Mouse (Mus musculus): ENCODE results near the gene Rbp2.
A peak's percentile ranks its signal among the peaks of the same experiment; 100 is the strongest.

Gene Rbp2

GRCm38 (mm10) chr9:98527226-98527625 is 41.3 kb downstream of the Rbp2 start:
- Histone ChIP-seq H3K4me3 (replicated peaks; ENCODE audit: low read length) (no peak overlapping the region), H3K36me3 (ENCODE audit: insufficient read depth, low read length) (no peaks in the 10 kb centered on the region), H3K4me1 (replicated peaks; ENCODE audit: low read depth, low read length) (no peaks in the 10 kb centered on the region), H3K27me3 (ENCODE audit: insufficient read depth, low read length) (no peaks in the 10 kb centered on the region; the same call in none of the 2 replicates), H3K9me3 (ENCODE audit: low read length) (no peaks in the 10 kb centered on the region)
- TF ChIP-seq CTCF (conservative IDR thresholded peaks at IDR 0.05; ENCODE audit: low read length): no peak

GRCm38 (mm10) chr9:98529776-98530175 is 43.9 kb downstream of the Rbp2 start:
- H3K4me1 ChIP-seq (replicated peaks; ENCODE audit: low read depth, low read length): no peaks in the 10 kb centered on the region
- no peak for TF ChIP-seq POU5F1 (IDR thresholded peaks at IDR 0.05; ENCODE audit: borderline replicate concordance, low read length)
- no peak for TF ChIP-seq NANOG (IDR thresholded peaks at IDR 0.05; ENCODE audit: borderline replicate concordance, low read length)
- TF ChIP-seq CTCF (conservative IDR thresholded peaks at IDR 0.05; ENCODE audit: low read length): no peak

GRCm38 (mm10) chr9:98530999-98531398 is 45.1 kb downstream of the Rbp2 start:
- Histone ChIP-seq H3K36me3 (ENCODE audit: insufficient read depth, low read length) (no peaks in the 10 kb centered on the region), H3K4me3 (replicated peaks; ENCODE audit: low read length) (no peak overlapping the region), H3K27me3 (ENCODE audit: insufficient read depth, low read length) (no peaks in the 10 kb centered on the region), H3K4me1 (replicated peaks; ENCODE audit: low read depth, low read length) (no peaks in the 10 kb centered on the region), H3K9me3 (ENCODE audit: low read length) (no peaks in the 10 kb centered on the region)
- TF ChIP-seq CTCF (conservative IDR thresholded peaks at IDR 0.05; ENCODE audit: low read length) (no peak), NANOG (IDR thresholded peaks at IDR 0.05; ENCODE audit: borderline replicate concordance, low read length) (no peak)

More at GRCm38 (mm10) chr9:98529776-98530175, 43.9 kb downstream of the Rbp2 start:
- H3K4me3 ChIP-seq (replicated peaks; ENCODE audit: low read length): no peak overlapping the region
- no peaks in the 10 kb centered on the region for H3K9me3 ChIP-seq (ENCODE audit: low read length)
- no peaks in the 10 kb centered on the region for H3K36me3 ChIP-seq (ENCODE audit: insufficient read depth, low read length)
- no peaks in the 10 kb centered on the region for H3K27me3 ChIP-seq (ENCODE audit: insufficient read depth, low read length)

- Histone ChIP-seq H3K27me3 (ENCODE audit: insufficient read depth, low read length) (peaks cover 8% of the 10 kb centered on the region; the same call in 1 of the 2 replicates), H3K4me3 (replicated peaks; ENCODE audit: low read length) (no peak overlapping the region), H3K9me3 (ENCODE audit: low read length) (no peaks in the 10 kb centered on the region), H3K4me1 (replicated peaks; ENCODE audit: low read depth, low read length) (peaks cover 7% of the 10 kb centered on the region), H3K36me3 (ENCODE audit: insufficient read depth, low read length) (no peaks in the 10 kb centered on the region)
- TF ChIP-seq POU5F1 (IDR thresholded peaks at IDR 0.05; ENCODE audit: borderline replicate concordance, low read length) (no peak), CTCF (conservative IDR thresholded peaks at IDR 0.05; ENCODE audit: low read length) (no peak), NANOG (IDR thresholded peaks at IDR 0.05; ENCODE audit: borderline replicate concordance, low read length) (no peak)
These were observed 48.9 kb downstream of the Rbp2 start for GRCm38 (mm10) chr9:98534675-98535280.

GRCm38 (mm10) chr9:98535763-98536162 is 49.8 kb downstream of the Rbp2 start:
- Histone ChIP-seq H3K9me3 (ENCODE audit: low read length) (no peaks in the 10 kb centered on the region), H3K36me3 (ENCODE audit: insufficient read depth, low read length) (no peaks in the 10 kb centered on the region), H3K27me3 (ENCODE audit: insufficient read depth, low read length) (peaks cover 11% of the 10 kb centered on the region; the same call in 1 of the 2 replicates), H3K4me1 (replicated peaks; ENCODE audit: low read depth, low read length) (peaks cover 7% of the 10 kb centered on the region), H3K4me3 (replicated peaks; ENCODE audit: low read length) (no peak overlapping the region)
- TF ChIP-seq CTCF (conservative IDR thresholded peaks at IDR 0.05; ENCODE audit: low read length) (peak; percentile 80), NANOG (IDR thresholded peaks at IDR 0.05; ENCODE audit: borderline replicate concordance, low read length) (no peak), POU5F1 (IDR thresholded peaks at IDR 0.05; ENCODE audit: borderline replicate concordance, low read length) (no peak)

GRCm38 (mm10) chr9:98538017-98538712 is 52.2 kb downstream of the Rbp2 start:
- Histone ChIP-seq H3K9me3 (ENCODE audit: low read length) (no peaks in the 10 kb centered on the region), H3K4me3 (replicated peaks; ENCODE audit: low read length) (no peak overlapping the region), H3K4me1 (replicated peaks; ENCODE audit: low read depth, low read length) (peaks cover 7% of the 10 kb centered on the region), H3K27me3 (ENCODE audit: insufficient read depth, low read length) (peaks cover 11% of the 10 kb centered on the region; the same call in 1 of the 2 replicates), H3K36me3 (ENCODE audit: insufficient read depth, low read length) (no peaks in the 10 kb centered on the region)
- TF ChIP-seq POU5F1 (IDR thresholded peaks at IDR 0.05; ENCODE audit: borderline replicate concordance, low read length) (no peak), CTCF (conservative IDR thresholded peaks at IDR 0.05; ENCODE audit: low read length) (no peak), NANOG (IDR thresholded peaks at IDR 0.05; ENCODE audit: borderline replicate concordance, low read length) (no peak)

GRCm38 (mm10) chr9:98538713-98539360 is 52.9 kb downstream of the Rbp2 start:
- H3K9me3 ChIP-seq (ENCODE audit: low read length): no peaks in the 10 kb centered on the region
- TF ChIP-seq CTCF (conservative IDR thresholded peaks at IDR 0.05; ENCODE audit: low read length) (peak; percentile 70), NANOG (IDR thresholded peaks at IDR 0.05; ENCODE audit: borderline replicate concordance, low read length) (no peak), POU5F1 (IDR thresholded peaks at IDR 0.05; ENCODE audit: borderline replicate concordance, low read length) (no peak)
- H3K36me3 ChIP-seq (ENCODE audit: insufficient read depth, low read length): no peaks in the 10 kb centered on the region
- peaks cover 7% of the 10 kb centered on the region for H3K4me1 ChIP-seq (replicated peaks; ENCODE audit: low read depth, low read length)
- no peak overlapping the region for H3K4me3 ChIP-seq (replicated peaks; ENCODE audit: low read length)
- peaks cover 11% of the 10 kb centered on the region; the same call in 1 of the 2 replicates for H3K27me3 ChIP-seq (ENCODE audit: insufficient read depth, low read length)

GRCm38 (mm10) chr9:98544042-98544441 is 58.1 kb downstream of the Rbp2 start:
- Histone ChIP-seq H3K9me3 (ENCODE audit: low read length) (no peaks in the 10 kb centered on the region), H3K27me3 (ENCODE audit: insufficient read depth, low read length) (0 out of 2 replicates have a peak, but pooled peaks cover 3% of the 10 kb centered on the region), H3K4me1 (replicated peaks; ENCODE audit: low read depth, low read length) (0 out of 2 replicates have a peak, but pooled peaks cover 2% of the 10 kb centered on the region), H3K4me3 (replicated peaks; ENCODE audit: low read length) (no peak overlapping the region), H3K36me3 (ENCODE audit: insufficient read depth, low read length) (no peaks in the 10 kb centered on the region)
- TF ChIP-seq POU5F1 (IDR thresholded peaks at IDR 0.05; ENCODE audit: borderline replicate concordance, low read length): no peak
- no peak for TF ChIP-seq CTCF (conservative IDR thresholded peaks at IDR 0.05; ENCODE audit: low read length)
- no peak for TF ChIP-seq NANOG (IDR thresholded peaks at IDR 0.05; ENCODE audit: borderline replicate concordance, low read length)
